Mouse (Mus musculus): ENCODE results near the gene Timm8b. TPM values are rescaled to one million over a fixed set of nuclear protein-coding genes. Genes with fewer than 3 reads are reported as not detected.
"Not testable (repeated sequence)": the region's sequence is repeated elsewhere in the genome, so short reads cannot be mapped to it uniquely, and the experiment has no call there.

Gene Timm8b
- total RNA-seq, 2 experiments from 2014 or later, result 237 to 253 TPM

GRCm38 (mm10) chr9:50601536-50601935, 2.2 kb upstream of the Timm8b start:
- no peak for DNase-seq (ENCODE audit: extremely low spot score in 1 of 2, low spot score in 1 of 2)

- no peak for DNase-seq (ENCODE audit: extremely low spot score in 1 of 2, low spot score in 1 of 2)
These were observed 1.5 kb upstream of the Timm8b start for GRCm38 (mm10) chr9:50602055-50602845.

- DNase-seq (ENCODE audit: extremely low spot score in 1 of 2, low spot score in 1 of 2), result no peak
These were observed 251 bp downstream of the Timm8b start for GRCm38 (mm10) chr9:50603998-50604324.

GRCm38 (mm10) chr9:50604338-50604737, 628 bp downstream of the Timm8b start:
- DNase-seq (ENCODE audit: extremely low spot score in 1 of 2, low spot score in 1 of 2), result no peak

GRCm38 (mm10) chr9:50612115-50612514, 8.4 kb downstream of the Timm8b start:
- DNase-seq (ENCODE audit: extremely low spot score in 1 of 2, low spot score in 1 of 2), result no peak

- no peak for DNase-seq (ENCODE audit: extremely low spot score in 1 of 2, low spot score in 1 of 2)
These were observed 12.5 kb downstream of the Timm8b start for GRCm38 (mm10) chr9:50616161-50616560.

GRCm38 (mm10) chr9:50616766-50617603, 13.3 kb downstream of the Timm8b start, which contains the start of the genes Pih1d2 and Nkapd1:
Gene Pih1d2 (plus strand): TSS chr9:50617321.
Gene Nkapd1 (minus strand): TSS chr9:50617464.
- DNase-seq (ENCODE audit: extremely low spot score in 1 of 2, low spot score in 1 of 2), result peak; percentile 86 to 91

GRCm38 (mm10) chr9:50617794-50618330, 14.2 kb downstream of the Timm8b start:
- DNase-seq (ENCODE audit: extremely low spot score in 1 of 2, low spot score in 1 of 2), result no peak

GRCm38 (mm10) chr9:50630903-50631302, 27.2 kb downstream of the Timm8b start:
- DNase-seq (ENCODE audit: extremely low spot score in 1 of 2, low spot score in 1 of 2), result not testable (repeated sequence)

GRCm38 (mm10) chr9:50632016-50632688, 28.4 kb downstream of the Timm8b start:
- DNase-seq (ENCODE audit: extremely low spot score in 1 of 2, low spot score in 1 of 2), result no peak

- DNase-seq (ENCODE audit: extremely low spot score in 1 of 2, low spot score in 1 of 2), result no peak
These were observed 29.3 kb downstream of the Timm8b start for GRCm38 (mm10) chr9:50633059-50633458.

- no peak for DNase-seq (ENCODE audit: extremely low spot score in 1 of 2, low spot score in 1 of 2)
These were observed 30.6 kb downstream of the Timm8b start for GRCm38 (mm10) chr9:50634270-50634669.

- DNase-seq (ENCODE audit: extremely low spot score in 1 of 2, low spot score in 1 of 2), result no peak
These were observed 43.2 kb downstream of the Timm8b start for GRCm38 (mm10) chr9:50646826-50647370.

- no peak for DNase-seq (ENCODE audit: extremely low spot score in 1 of 2, low spot score in 1 of 2)
These were observed 46.8 kb downstream of the Timm8b start for GRCm38 (mm10) chr9:50650503-50650902.

Other genes with a start within 250 kb of the Timm8b start
- under 1 TPM; 0.15 to 0.21 TPM for gene Plet1, start 109.4 kb upstream of the Timm8b start, total RNA-seq (2021)
- gene Pts, start 75.2 kb upstream of the Timm8b start, total RNA-seq (2021), result 10 to 100 TPM; 36.0 to 39.8 TPM
- 10 to 100 TPM; 24.3 to 25.4 TPM for gene Il18, start 49.1 kb upstream of the Timm8b start, total RNA-seq (2021)
- gene Bco2, start 48.7 kb upstream of the Timm8b start, total RNA-seq (2021), result 1 to 10 TPM; 3.5 to 3.8 TPM
- gene Tex12, start 42.6 kb upstream of the Timm8b start, total RNA-seq (2021), result not detected
- gene Sdhd, start 98 bp upstream of the Timm8b start, total RNA-seq (2021), result 100 to 1,000 TPM; 117 to 132 TPM
- gene Pih1d2, start 13.4 kb downstream of the Timm8b start, total RNA-seq (2021), result 1 to 10 TPM; 3.3 to 3.4 TPM
- 10 to 100 TPM; 19.3 to 22.8 TPM for gene Nkapd1, start 13.6 kb downstream of the Timm8b start, total RNA-seq (2021)
- 100 to 1,000 TPM; 137 to 141 TPM for gene Dlat, start 55.9 kb downstream of the Timm8b start, total RNA-seq (2021)
- gene Dixdc1, start 135.6 kb downstream of the Timm8b start, total RNA-seq (2021), result 10 to 100 TPM; 83.7 to 91.2 TPM
- gene 2310030G06Rik, start 142.6 kb downstream of the Timm8b start, total RNA-seq (2021), result 1 to 10 TPM; 1.7 to 1.9 TPM
- 100 to 1,000 TPM; 125 to 157 TPM for gene Cryab, start 147.4 kb downstream of the Timm8b start, total RNA-seq (2021)
- 1 to 10 TPM in 1 of 2 experiments, under 1 TPM in 1; 0.96 to 1.7 TPM for gene Hspb2, start 148.4 kb downstream of the Timm8b start, total RNA-seq (2021)
- 1 to 10 TPM; 5.1 to 5.8 TPM for gene Fdxacb1, start 164.3 kb downstream of the Timm8b start, total RNA-seq (2021)
- gene Alg9, start 171.1 kb downstream of the Timm8b start, total RNA-seq (2021), result 10 to 100 TPM; 28.4 to 30.7 TPM
- gene 1110032A03Rik, start 171.6 kb downstream of the Timm8b start, total RNA-seq (2021), result 10 to 100 TPM; 31.2 to 35.2 TPM
- gene Ppp2r1b, start 241.4 kb downstream of the Timm8b start, total RNA-seq (2021), result 10 to 100 TPM; 17.2 to 17.4 TPM